ENCODE assay signal across 26 mouse cellular contexts in genomic region chr1:54881523-54881922, GRCm38 (mm10). TPM values are rescaled to one million over a fixed set of nuclear protein-coding genes. Genes with fewer than 3 reads are reported as not detected.
A peak's percentile ranks its signal among the peaks of the same experiment; 100 is the strongest.
DNase-seq lines count a peak whose midpoint lies in the region; ATAC-seq and TF ChIP-seq lines count a peak whose summit lies in the region.
"Had no signal": no experiment of that assay in that cellular context is flagged by ENCODE, and none has a peak within 500 bp of the region (broad histone marks: within the 10 kb centered on the region; RNA-seq: fewer than 3 reads in every experiment).

No protein-coding gene starts in this region.

- H3K36me3 ChIP-seq in heart, adult 2 months (ENCODE audit: control insufficient read depth, insufficient read depth, low read length) = no peaks in the 10 kb centered on the region
- no peaks in the 10 kb centered on the region for H3K36me3 ChIP-seq in lung, embryonic 15.5 days
- H3K36me3 ChIP-seq: embryonic facial prominence, embryonic 12.5 days; embryonic facial prominence, embryonic 15.5 days; heart, embryonic 10.5 days; heart, embryonic 13.5 days; hindbrain, embryonic 15.5 days had no signal

- no peak overlapping the region for H3K4me2 ChIP-seq in lung, embryonic 15.5 days
- H3K4me2 ChIP-seq: embryonic facial prominence, embryonic 12.5 days; embryonic facial prominence, embryonic 15.5 days; heart, embryonic 13.5 days; hindbrain, embryonic 15.5 days had no signal

- peak; percentile 80 for DNase-seq in heart, adult 11 months
- DNase-seq in heart, adult 2 months = no peak
- DNase-seq in lung, adult 2 months = no peak
- DNase-seq in lung, postnatal 25 days (ENCODE audit: low spot score) = peak; percentile 48
- DNase-seq in yolk sac, embryonic 10.5 days (ENCODE audit: low spot score) = peak; percentile 30
- DNase-seq in urinary bladder, adult 18-20 months (ENCODE audit: low spot score in 2 of 2) = no peak
- DNase-seq in thymus, postnatal 0 days (ENCODE audit: low spot score) = no peak
- DNase-seq: adrenal gland, postnatal 14 days; cerebellum, adult 11 months; cerebellum, adult 2 months; cerebellum, adult 9-11 months; cerebellum, postnatal 25 days; forebrain, postnatal 0 days; gastrocnemius, adult 2 months; gastrocnemius, postnatal 14 days; heart, adult 18-20 months; heart, postnatal 14 days; heart, postnatal 4 days had no signal

- 88% methylated on average over 3 of the region's 3 CpGs for WGBS in heart, adult 2 months
- WGBS in lung, embryonic 15.5 days = 51% methylated on average over 3 of the region's 3 CpGs
- 52% methylated on average over 3 of the region's 3 CpGs for whole genome bisulfite sequencing in lung, adult 2 months

- H3K9ac ChIP-seq in heart, adult 2 months (ENCODE audit: low read depth, low read length) = no peak overlapping the region
- no peak overlapping the region for H3K9ac ChIP-seq in lung, embryonic 15.5 days
- H3K9ac ChIP-seq: embryonic facial prominence, embryonic 12.5 days; embryonic facial prominence, embryonic 15.5 days; forebrain, postnatal 0 days; heart, embryonic 13.5 days; hindbrain, embryonic 15.5 days had no signal

- peak; percentile 56 for ATAC-seq in lung, embryonic 15.5 days (ENCODE audit: borderline replicate concordance, extremely low read depth, low FRiP score, low TSS enrichment)
- ATAC-seq: forebrain, embryonic 14.5 days; forebrain, postnatal 0 days; Patski had no signal

- no peak for TF ChIP-seq CTCF in heart, adult 2 months (IDR thresholded peaks at IDR 0.05)
- no peak for TF ChIP-seq CTCF in lung, adult 2 months (IDR thresholded peaks at IDR 0.05; ENCODE audit: insufficient read depth, low read length)

- H3K79me2 ChIP-seq in heart, adult 2 months (replicated peaks; ENCODE audit: control insufficient read depth, insufficient read depth, low read length) = peaks cover 3% of the 10 kb centered on the region

- no peak for TF ChIP-seq EP300 in heart, adult 2 months (IDR thresholded peaks at IDR 0.05; ENCODE audit: insufficient read depth, low read depth, low read length)

- no peaks in the 10 kb centered on the region for H3K27me3 ChIP-seq in heart, adult 2 months (ENCODE audit: control insufficient read depth, insufficient read depth, low read length)
- peaks cover 7% of the 10 kb centered on the region; the same call in 1 of the 2 replicates for H3K27me3 ChIP-seq in lung, embryonic 15.5 days
- H3K27me3 ChIP-seq: embryonic facial prominence, embryonic 12.5 days; embryonic facial prominence, embryonic 15.5 days; heart, embryonic 13.5 days; hindbrain, embryonic 15.5 days; Patski had no signal

- H3K27ac ChIP-seq in heart, adult 2 months = no peak overlapping the region
- no peak overlapping the region for H3K27ac ChIP-seq in lung, embryonic 15.5 days
- H3K27ac ChIP-seq: embryonic facial prominence, embryonic 12.5 days; embryonic facial prominence, embryonic 15.5 days; gastrocnemius, adult 2 months; heart, embryonic 10.5 days; heart, embryonic 13.5 days; hindbrain, embryonic 15.5 days had no signal

- no peak overlapping the region for H3K4me3 ChIP-seq in heart, adult 2 months
- H3K4me3 ChIP-seq in lung, embryonic 15.5 days = no peak overlapping the region
- no peak overlapping the region for H3K4me3 ChIP-seq in lung, adult 2 months (replicated peaks; ENCODE audit: extremely low read depth, low read depth, low read length)
- H3K4me3 ChIP-seq: embryonic facial prominence, embryonic 12.5 days; embryonic facial prominence, embryonic 15.5 days; gastrocnemius, adult 2 months; heart, embryonic 10.5 days; heart, embryonic 13.5 days; hindbrain, embryonic 15.5 days had no signal

- TF ChIP-seq POLR2A in heart, adult 2 months (IDR thresholded peaks at IDR 0.05; ENCODE audit: insufficient read depth, low read depth, low read length) = no peak
- TF ChIP-seq POLR2A in lung, adult 2 months (IDR thresholded peaks at IDR 0.05; ENCODE audit: borderline replicate concordance, extremely low read depth, low read depth, low read length) = no peak

- H3K9me3 ChIP-seq in lung, embryonic 15.5 days = no peaks in the 10 kb centered on the region
- H3K9me3 ChIP-seq: embryonic facial prominence, embryonic 12.5 days; embryonic facial prominence, embryonic 15.5 days; heart, embryonic 10.5 days; heart, embryonic 13.5 days; hindbrain, embryonic 15.5 days had no signal

- intact Hi-C loops in heart, adult 2 months (cut with DNase I) = no loop called here

- H3K4me1 ChIP-seq in heart, adult 2 months (ENCODE audit: control insufficient read depth, insufficient read depth, low read length) = peaks cover 3% of the 10 kb centered on the region
- peaks cover 32% of the 10 kb centered on the region for H3K4me1 ChIP-seq in lung, embryonic 15.5 days
- H3K4me1 ChIP-seq in lung, adult 2 months (ENCODE audit: control insufficient read depth, insufficient read depth, low read length) = peaks cover 25% of the 10 kb centered on the region
- H3K4me1 ChIP-seq: hindbrain, embryonic 15.5 days had no signal

RNA-seq across cellular contexts. Expression of gene Ankrd44, which starts 44.7 kb away (rescaled TPM):
- total RNA-seq in heart, adult 2 months (2021) = 10 to 100 TPM; 10.2 to 10.7 TPM
- polyA plus RNA-seq in heart, adult 2 months (2012; rRNA removed) = 10.2 and 14.8 TPM in 2 replicates
- 16.6 and 18.0 TPM in 2 replicates for polyA plus RNA-seq in lung, embryonic 15.5 days (2015; fragmentation: Nextera tagmentation; extraction: Ambion mirVana)
- 39.0 and 67.3 TPM in 2 replicates for polyA plus RNA-seq in lung, adult 2 months (2012; rRNA removed)
- 34.3 and 42.6 TPM in 2 replicates for polyA plus RNA-seq in thymus, postnatal 0 days (2015; fragmentation: Nextera tagmentation; extraction: Ambion mirVana)

Comparison
In these comparisons a context has a peak if more than half of its experiments do, and no peak if none do; other contexts are left out.
1. DNase-seq: peak in heart, adult 11 months (single experiment), lung, postnatal 25 days (single experiment) and yolk sac, embryonic 10.5 days (single experiment); none in heart, adult 2 months (0 of 2), lung, adult 2 months (single experiment), urinary bladder, adult 18-20 months (0 of 2) and thymus, postnatal 0 days (single experiment).